Mouse (Mus musculus): ENCODE data around the gene Olfr15.
"Not testable (repeated sequence)": the region's sequence is repeated elsewhere in the genome, so short reads cannot be mapped to it uniquely, and the experiment has no call there.

The Olfr15 gene

DNA sequence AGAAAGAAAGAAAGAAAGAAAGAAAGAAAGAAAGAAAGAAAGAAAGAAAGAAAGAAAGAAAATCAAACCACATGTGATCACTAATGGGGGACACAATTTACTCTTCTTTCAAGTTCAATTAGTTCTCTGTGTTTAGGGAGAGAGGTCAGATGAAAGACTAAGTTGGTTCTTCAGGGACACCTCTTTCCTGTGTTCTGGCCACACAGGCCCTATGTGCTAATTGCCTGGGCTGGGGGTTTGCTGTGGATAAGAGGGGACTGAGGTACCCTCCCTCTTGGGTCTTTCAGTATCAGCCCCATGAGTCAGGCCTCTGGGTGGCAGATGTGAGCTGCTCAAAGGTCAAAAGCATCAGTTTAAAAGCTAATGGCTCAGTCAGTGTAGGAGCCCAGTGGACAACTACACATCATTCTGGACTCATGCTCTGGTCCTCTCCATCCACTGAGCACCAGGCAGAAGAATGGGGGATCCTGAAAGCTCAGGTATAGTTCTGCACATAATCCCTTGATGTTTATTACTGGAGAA, at the start of gene Olfr15:
Olfr15 (plus strand) TSS at position 291 of the 522 bp plus-strand sequence.
- in situ Hi-C loops (cut with MboI, MseI) = no loop called here

DNA sequence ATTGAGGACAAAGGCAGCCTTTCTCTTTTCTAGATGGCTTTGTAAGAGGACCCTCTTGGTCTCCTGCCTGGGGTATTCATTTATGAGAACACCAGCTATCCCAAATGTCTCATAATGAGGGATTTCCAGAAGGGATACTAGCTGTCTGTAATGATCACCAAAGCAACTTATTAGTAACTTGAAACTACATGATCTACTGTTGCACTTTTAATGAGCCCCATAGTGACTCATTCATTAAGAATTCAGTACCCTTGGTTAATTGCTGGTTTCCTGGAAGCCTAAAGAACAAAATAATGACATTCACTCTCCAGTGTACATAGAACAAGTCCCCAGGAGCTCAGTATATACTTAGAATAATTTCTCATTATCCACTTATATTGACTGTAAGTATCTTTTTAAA, 49.4 kb upstream of the Olfr15 start:
- in situ Hi-C loops (cut with MboI, MseI) = no loop called here

DNA sequence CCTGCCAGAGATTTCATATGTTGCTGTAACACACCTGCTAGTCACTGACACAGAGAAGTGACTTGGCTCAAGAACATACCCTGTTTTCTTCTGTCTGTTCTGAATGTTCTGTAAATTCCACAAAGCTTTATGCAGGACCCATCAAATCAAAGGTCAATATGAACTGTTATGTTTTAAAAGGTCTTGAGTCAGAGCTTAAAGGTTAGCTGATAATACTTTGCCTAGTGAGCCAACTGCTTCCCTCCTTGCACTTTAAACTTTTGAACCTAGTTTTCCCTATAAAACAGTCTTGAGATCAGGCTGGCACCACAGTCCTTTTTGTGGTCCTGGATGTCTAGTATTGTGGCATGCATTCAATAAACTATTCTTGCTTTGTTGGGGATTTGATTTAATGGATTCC, 42.3 kb upstream of the Olfr15 start:
- in situ Hi-C loops (cut with MboI, MseI) = no loop called here

DNA sequence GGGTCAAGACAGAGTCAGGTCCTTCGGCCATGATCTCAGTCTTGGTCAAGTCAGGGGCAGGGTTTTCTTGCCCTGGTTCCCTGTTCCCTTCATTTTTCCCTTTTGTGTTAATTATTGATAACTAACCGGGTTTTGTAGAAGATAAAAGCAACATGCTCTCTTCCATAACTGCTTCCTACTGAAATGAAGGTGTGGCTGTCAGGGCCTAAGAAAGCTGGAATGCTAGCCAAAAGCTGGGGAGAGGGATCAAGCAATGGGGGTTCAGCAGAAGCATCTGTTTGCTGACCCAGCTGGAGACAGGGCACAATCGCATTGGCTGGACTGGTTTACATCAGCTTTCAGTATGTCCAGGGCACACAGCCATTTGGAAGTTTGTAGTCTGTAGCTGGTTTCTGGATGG, 22.5 kb upstream of the Olfr15 start:
- in situ Hi-C loops (cut with MboI, MseI) = no loop called here

- in situ Hi-C loops (cut with MboI, MseI) = not testable (repeated sequence)
Measured at GRCm38 (mm10) chr16:3814667-3815066, 16.0 kb upstream of the Olfr15 start.

GRCm38 (mm10) chr16:3820202-3820601, 10.5 kb upstream of the Olfr15 start:
- in situ Hi-C loops (cut with MboI, MseI) = no loop called here

DNA sequence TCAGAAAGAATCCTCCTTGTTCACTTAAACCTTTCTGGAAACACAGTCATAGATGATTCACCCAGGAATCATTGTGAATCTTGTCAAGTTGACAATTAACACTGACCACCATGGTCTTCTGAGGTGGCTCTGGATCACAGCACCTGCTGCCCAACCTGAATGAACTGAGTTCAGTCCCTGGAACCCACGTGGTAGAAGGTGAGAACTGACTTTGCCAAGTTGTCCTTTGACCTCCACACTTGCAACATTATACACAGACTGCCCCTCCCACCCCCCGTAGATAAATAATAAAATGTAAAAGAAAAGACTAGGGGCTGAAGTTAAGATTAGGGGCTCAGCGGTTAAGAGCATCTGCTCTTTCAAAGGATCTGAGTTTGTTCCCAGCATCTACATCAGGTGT, 2.7 kb upstream of the Olfr15 start:
- in situ Hi-C loops (cut with MboI, MseI) = no loop called here

DNA sequence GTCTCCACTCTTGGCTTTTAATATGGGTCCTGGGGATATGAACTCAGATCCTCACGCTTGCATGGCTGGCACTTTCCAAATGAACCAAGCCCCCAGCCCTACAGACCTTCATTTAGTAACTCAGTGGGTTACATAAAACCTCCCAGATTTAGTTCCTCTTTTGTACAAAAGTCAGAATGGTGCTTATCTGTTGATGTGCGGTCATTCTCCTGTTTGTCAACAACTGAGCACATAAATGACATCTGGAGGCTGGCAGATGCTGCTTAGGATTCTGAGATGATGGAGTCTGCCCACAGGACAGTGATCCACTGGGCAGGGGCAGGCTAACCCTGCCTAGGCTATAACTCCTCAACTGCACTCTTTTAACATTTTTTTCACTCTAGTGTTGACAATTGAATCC, 951 bp upstream of the Olfr15 start:
- in situ Hi-C loops (cut with MboI, MseI) = no loop called here

DNA sequence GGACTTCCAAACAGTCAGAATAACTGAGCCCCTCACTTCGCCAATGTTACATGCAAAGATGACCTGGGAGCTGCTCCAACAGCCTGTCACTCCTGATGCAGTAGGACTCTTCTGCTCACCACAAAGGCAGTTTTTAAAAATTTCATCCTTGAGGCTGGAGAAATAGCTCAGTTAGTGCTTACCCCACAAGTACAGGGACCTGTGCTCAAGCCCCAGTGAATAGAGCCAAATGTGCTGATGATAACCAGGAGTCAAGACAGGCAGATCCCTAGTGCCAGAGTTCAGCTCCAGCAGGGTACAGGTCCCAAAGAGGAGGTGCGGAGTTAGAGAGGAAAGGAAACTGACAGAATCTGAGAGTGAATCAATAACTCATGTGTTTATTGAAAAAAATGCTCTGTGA, 4.8 kb downstream of the Olfr15 start:
- in situ Hi-C loops (cut with MboI, MseI) = loop anchor here in 1 of 2 experiments (5.0 kb wide), 1 partner anchor 167 kb away; the partner anchor contains the start of gene Slx4

GRCm38 (mm10) chr16:3839157-3839885, 8.6 kb downstream of the Olfr15 start:
- in situ Hi-C loops (cut with MboI, MseI) = loop anchor here in 1 of 2 experiments (5.0 kb wide), 1 partner anchor 163 kb away; the partner anchor contains the start of gene Slx4

- in situ Hi-C loops (cut with MboI, MseI) = no loop called here
Measured at GRCm38 (mm10) chr16:3842989-3843388, 12.3 kb downstream of the Olfr15 start.

GRCm38 (mm10) chr16:3843796-3844195, 13.1 kb downstream of the Olfr15 start:
- in situ Hi-C loops (cut with MboI, MseI) = no loop called here

DNA sequence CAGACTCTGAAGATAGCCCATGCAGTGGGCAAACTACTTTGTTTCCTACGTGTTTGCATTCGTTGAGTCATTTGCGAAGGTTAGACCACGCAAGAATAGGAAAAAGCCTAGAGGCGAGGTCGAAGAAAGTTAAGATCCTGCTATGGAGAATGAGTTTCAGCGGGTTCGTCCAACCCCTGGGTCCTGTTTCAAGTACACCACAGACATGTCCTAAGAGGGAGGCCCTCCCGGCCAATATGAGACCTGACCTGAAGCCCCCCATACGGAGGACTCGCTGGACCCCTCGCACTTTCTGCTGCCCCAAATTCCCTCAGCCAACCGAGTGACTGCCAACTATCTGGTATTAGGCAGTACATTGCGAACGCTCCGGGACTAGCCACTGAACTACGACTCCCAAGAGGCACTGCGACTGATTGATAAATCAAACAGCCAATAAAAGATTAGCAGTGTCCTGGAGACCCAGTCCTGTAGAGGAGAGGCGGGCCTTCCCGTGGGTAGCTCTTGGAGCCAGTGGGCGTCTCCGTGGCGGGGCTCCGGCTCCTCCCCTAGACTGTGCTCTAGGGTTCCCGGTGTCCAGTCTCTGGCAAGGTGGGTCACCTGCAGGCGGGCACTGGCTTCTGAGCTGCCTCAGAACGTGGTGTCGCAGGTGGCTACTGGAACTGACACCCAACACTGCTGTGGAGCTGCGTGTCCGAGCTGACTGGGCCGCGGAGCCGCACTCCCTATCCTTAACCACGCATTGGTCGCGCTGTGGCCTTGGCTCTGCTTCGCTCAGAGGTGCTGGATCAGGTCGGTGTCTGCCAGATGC, 16.2 kb downstream of the Olfr15 start, which contains the start of gene Zfp174:
Zfp174 (plus strand) TSS at position 558 of the 808 bp plus-strand sequence.
- in situ Hi-C loops (cut with MboI, MseI) = loop anchor here in 1 of 2 experiments (5.0 kb wide), 1 partner anchor 100 kb away; no protein-coding TSS in a partner anchor

DNA sequence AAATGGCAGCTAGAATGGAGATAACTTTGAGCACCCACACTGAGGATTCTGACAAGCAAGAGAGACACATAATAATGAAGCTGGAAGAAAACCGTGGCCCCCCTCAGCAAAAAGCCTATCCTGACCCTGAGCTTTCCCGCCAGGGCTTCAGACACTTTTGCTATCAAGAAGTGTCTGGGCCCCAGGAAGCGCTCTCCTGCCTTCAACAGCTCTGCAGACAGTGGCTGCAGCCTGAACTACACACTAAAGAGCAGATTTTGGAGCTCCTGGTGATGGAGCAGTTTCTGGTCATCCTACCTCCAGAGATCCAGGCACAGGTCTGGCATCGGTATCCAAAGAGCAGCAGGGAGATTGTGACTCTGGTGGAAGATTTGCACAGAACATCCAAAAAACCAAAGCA, 17.2 kb downstream of the Olfr15 start:
- in situ Hi-C loops (cut with MboI, MseI) = loop anchor here in 1 of 2 experiments (5.0 kb wide), 1 partner anchor 101 kb away; no protein-coding TSS in a partner anchor

GRCm38 (mm10) chr16:3848416-3848815, 17.7 kb downstream of the Olfr15 start:
- in situ Hi-C loops (cut with MboI, MseI) = loop anchor here in 1 of 2 experiments (5.0 kb wide), 1 partner anchor 101 kb away; no protein-coding TSS in a partner anchor

DNA sequence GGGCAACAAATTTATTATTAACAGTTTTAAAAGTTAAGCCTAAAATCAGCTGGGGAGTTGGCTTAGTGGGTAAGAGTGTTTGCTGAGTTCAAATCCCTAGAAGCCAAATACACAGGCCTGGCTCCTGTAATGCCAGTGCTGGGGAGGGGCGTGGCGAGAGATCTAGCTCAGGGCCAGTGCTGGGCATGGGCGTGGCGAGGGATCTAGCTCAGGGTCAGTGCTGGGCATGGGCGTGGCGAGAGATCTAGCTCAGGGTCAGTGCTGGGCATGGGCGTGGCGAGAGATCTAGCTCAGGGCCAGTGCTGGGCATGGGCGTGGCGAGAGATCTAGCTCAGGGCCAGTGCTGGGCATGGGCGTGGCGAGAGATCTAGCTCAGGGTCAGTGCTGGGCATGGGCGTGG, 20.6 kb downstream of the Olfr15 start:
- in situ Hi-C loops (cut with MboI, MseI) = not testable (repeated sequence)

- in situ Hi-C loops (cut with MboI, MseI) = no loop called here
Measured at GRCm38 (mm10) chr16:3852586-3852985, 21.9 kb downstream of the Olfr15 start.

GRCm38 (mm10) chr16:3854437-3855182, 23.9 kb downstream of the Olfr15 start:
- in situ Hi-C loops (cut with MboI, MseI) = no loop called here

- in situ Hi-C loops (cut with MboI, MseI) = no loop called here
Measured at GRCm38 (mm10) chr16:3855776-3856175, 25.1 kb downstream of the Olfr15 start.

- in situ Hi-C loops (cut with MboI, MseI) = no loop called here
Measured at GRCm38 (mm10) chr16:3859254-3859653, 28.6 kb downstream of the Olfr15 start.

DNA sequence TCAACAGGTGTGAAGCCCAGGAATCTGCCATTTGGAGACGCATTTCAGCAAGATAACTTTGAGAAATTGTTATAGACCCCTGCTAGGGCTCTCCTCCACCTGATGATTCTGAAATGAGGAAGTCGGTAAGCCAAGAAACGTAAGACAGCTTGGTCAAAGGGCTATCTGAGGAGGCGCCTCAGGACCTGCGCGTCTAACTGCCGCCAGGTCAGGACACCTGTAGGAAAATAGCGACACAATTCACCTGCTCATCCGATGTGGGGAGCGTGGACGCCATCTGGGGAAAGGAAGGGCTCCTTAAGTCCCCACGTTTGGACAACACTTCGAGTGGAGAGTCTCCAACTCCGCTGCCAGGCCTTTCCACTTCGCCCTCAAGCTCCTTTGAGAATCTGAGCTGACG, 41.1 kb downstream of the Olfr15 start:
- in situ Hi-C loops (cut with MboI, MseI) = loop anchor here in 1 of 2 experiments (10.0 kb wide), 1 partner anchor 127 kb away; the partner anchor contains the start of gene Zfp263

Measured in T-helper 17 cell (primary cell).